Mouse (Mus musculus) brain, embryonic 14.5 days (tissue): ENCODE results near the gene Foxl2. TPM values are rescaled to one million over a fixed set of nuclear protein-coding genes. Genes with fewer than 3 reads are reported as not detected.

Experiments used
- DNase-seq: peaks from one replicate; pipeline ENCODE4 v3.0.0-alpha.2; 2011; ENCODE audit warnings: low read depth
- CTCF ChIP-seq: fragments of 200-500 bp; IDR thresholded peaks from 2 replicates; pipeline ENCODE4 v1.5.1; 2012; ENCODE audit warnings: inconsistent platforms, mild to moderate bottlenecking, moderate library complexity, borderline replicate concordance; ENCODE audit not compliant: insufficient read depth, insufficient read length; ENCODE audit errors: extremely low read depth
- POLR2A ChIP-seq: fragments of 200-500 bp; IDR thresholded peaks from 2 replicates; pipeline ENCODE4 v1.6.1; 2012; ENCODE audit warnings: mild to moderate bottlenecking, inconsistent platforms, borderline replicate concordance; ENCODE audit not compliant: poor library complexity, insufficient read depth, insufficient read length, severe bottlenecking; ENCODE audit errors: extremely low read depth
- polyA plus RNA-seq: library from polyadenylated mRNA; depleted of rRNA; stranded (reverse); fragments of >200 nt; gene quantifications from 2 replicates; pipeline ENCODE4 v1.2.3, GENCODE M21; 2012

The Foxl2 gene
- polyA plus RNA-seq, 1 experiment, result 0.74 TPM

GRCm38 (mm10) chr9:98963661-98964060, 8.6 kb downstream of the Foxl2 start:
- no peak for TF ChIP-seq CTCF
- no peak for TF ChIP-seq POLR2A
- no peak for DNase-seq

GRCm38 (mm10) chr9:98965084-98965483, 10.0 kb downstream of the Foxl2 start:
- peak; percentile 66 for DNase-seq
- TF ChIP-seq POLR2A, result no peak
- TF ChIP-seq CTCF, result peak; percentile 71

GRCm38 (mm10) chr9:98973101-98973521, 18.0 kb downstream of the Foxl2 start:
- peak; percentile 42 for DNase-seq
- TF ChIP-seq CTCF (no peak), POLR2A (no peak)

GRCm38 (mm10) chr9:98973561-98973960, 18.5 kb downstream of the Foxl2 start:
- no peak for DNase-seq
- TF ChIP-seq POLR2A, result no peak
- TF ChIP-seq CTCF, result no peak

- no peak for DNase-seq
- TF ChIP-seq POLR2A (no peak), CTCF (no peak)
Measured at GRCm38 (mm10) chr9:98974898-98975297, 19.8 kb downstream of the Foxl2 start.

- TF ChIP-seq CTCF (no peak), POLR2A (no peak)
- DNase-seq, result no peak
Measured at GRCm38 (mm10) chr9:98976081-98976480, 21.0 kb downstream of the Foxl2 start.

- TF ChIP-seq CTCF (peak; percentile 46; the same call in 1 of the 2 replicates), POLR2A (no peak)
- no peak for DNase-seq
Measured at GRCm38 (mm10) chr9:98976520-98976919, 21.4 kb downstream of the Foxl2 start.

GRCm38 (mm10) chr9:98979431-98980416, 24.6 kb downstream of the Foxl2 start:
- DNase-seq, result peak; percentile 93
- peak; percentile 99 for TF ChIP-seq CTCF
- no peak for TF ChIP-seq POLR2A

GRCm38 (mm10) chr9:98985800-98986475, 30.9 kb downstream of the Foxl2 start, which contains the start of gene Faim:
Faim (plus strand) TSS chr9:98986373.
- no peak for TF ChIP-seq CTCF
- TF ChIP-seq POLR2A, result peak; percentile 90
- DNase-seq, result peak; percentile 99

GRCm38 (mm10) chr9:98986476-98987096, 31.5 kb downstream of the Foxl2 start:
- DNase-seq, result peak; percentile 59

GRCm38 (mm10) chr9:98987131-98987530, 32.0 kb downstream of the Foxl2 start:
- peak; percentile 12 for DNase-seq
- TF ChIP-seq POLR2A (no peak), CTCF (no peak)

More at GRCm38 (mm10) chr9:98986476-98987096, 31.5 kb downstream of the Foxl2 start:
- TF ChIP-seq CTCF (no peak), POLR2A (no peak)
